Mouse (Mus musculus) olfactory bulb, adult 2 months (tissue): ENCODE measurements around the gene Lgals3bp.

Source experiments
- CTCF ChIP-seq: fragments of 200-500 bp; IDR thresholded peaks from 2 replicates; pipeline ENCODE4 v1.5.1; 2012; ENCODE audit warnings: low read depth, mild to moderate bottlenecking, low read length, moderate library complexity; ENCODE audit not compliant: insufficient read depth
- POLR2A ChIP-seq: fragments of 200-500 bp; IDR thresholded peaks from 2 replicates; pipeline ENCODE4 v1.6.1; 2012; ENCODE audit warnings: mild to moderate bottlenecking, low read depth, low read length, moderate library complexity; ENCODE audit not compliant: insufficient read depth

DNA sequence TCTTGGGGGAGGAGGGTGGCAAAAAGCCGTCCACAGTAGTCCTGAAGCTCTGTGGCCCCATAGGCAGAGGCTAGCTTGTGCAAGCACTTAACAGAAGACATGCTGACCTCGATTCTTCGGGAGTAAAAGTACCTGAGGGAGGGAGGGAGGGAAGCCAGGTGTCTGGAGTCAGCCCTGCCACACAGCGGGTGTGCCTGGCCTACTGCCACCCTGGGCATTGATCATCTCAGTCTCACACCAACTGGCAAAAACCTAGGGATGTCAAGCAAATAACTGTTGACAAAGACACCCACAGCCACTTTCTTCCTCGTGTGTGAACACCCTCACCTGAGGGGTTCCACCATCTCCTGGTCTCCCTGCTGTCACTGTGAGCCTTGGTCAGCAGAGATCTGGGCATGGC is 7.9 kb downstream of the Lgals3bp start:
- TF ChIP-seq CTCF: no peak
- no peak for TF ChIP-seq POLR2A
